26 mouse cellular contexts compared by ENCODE assay signal in genomic region chr7:118037062-118037461, GRCm38 (mm10).
"Had no signal": no experiment of that assay in that cellular context is flagged by ENCODE, and none has a peak within 500 bp of the region (broad histone marks: within the 10 kb centered on the region; RNA-seq: fewer than 3 reads in every experiment).

No protein-coding gene starts in this region.

- DNase-seq: cerebellum, adult 8-10 months; cerebellum, adult 9-10 months; cerebellum, adult 9-11 months; cerebellum, postnatal 10 days; cerebellum, postnatal 14 days; cerebellum, postnatal 25 days; cerebellum, postnatal 36 days; embryo, embryonic 11 days; forebrain, postnatal 0 days; gastrocnemius, adult 2 months; gastrocnemius, postnatal 10 days; gastrocnemius, postnatal 14 days; gastrocnemius, postnatal 25 days; gastrocnemius, postnatal 36 days; heart, adult 11 months; heart, adult 18-20 months; heart, adult 2 months had no signal

- H3K27ac ChIP-seq: embryonic facial prominence, embryonic 13.5 days; forebrain, embryonic 10.5 days; forebrain, embryonic 12.5 days; forebrain, embryonic 13.5 days; forebrain, embryonic 15.5 days; gastrocnemius, adult 2 months; heart, adult 2 months; heart, embryonic 10.5 days had no signal

- H3K9ac ChIP-seq: embryonic facial prominence, embryonic 13.5 days; forebrain, embryonic 12.5 days; forebrain, embryonic 13.5 days; forebrain, embryonic 15.5 days; forebrain, postnatal 0 days had no signal

- H3K36me3 ChIP-seq: embryonic facial prominence, embryonic 13.5 days; forebrain, embryonic 10.5 days; forebrain, embryonic 12.5 days; forebrain, embryonic 15.5 days; heart, embryonic 10.5 days had no signal

- H3K4me3 ChIP-seq: embryonic facial prominence, embryonic 13.5 days; erythroblast, embryonic 14.5 days; forebrain, embryonic 10.5 days; forebrain, embryonic 12.5 days; forebrain, embryonic 13.5 days; forebrain, embryonic 15.5 days; gastrocnemius, adult 2 months; heart, adult 2 months; heart, embryonic 10.5 days had no signal

- ATAC-seq: forebrain, embryonic 13.5 days; forebrain, embryonic 14.5 days; forebrain, embryonic 15.5 days; forebrain, embryonic 16.5 days; forebrain, postnatal 0 days had no signal

- H3K9me3 ChIP-seq: embryonic facial prominence, embryonic 13.5 days; forebrain, embryonic 10.5 days; forebrain, embryonic 12.5 days; forebrain, embryonic 13.5 days; forebrain, embryonic 15.5 days; heart, embryonic 10.5 days had no signal

- H3K4me2 ChIP-seq: embryonic facial prominence, embryonic 13.5 days; forebrain, embryonic 12.5 days; forebrain, embryonic 13.5 days; forebrain, embryonic 15.5 days had no signal

- H3K4me1 ChIP-seq: embryonic facial prominence, embryonic 13.5 days; forebrain, embryonic 10.5 days; forebrain, embryonic 12.5 days; forebrain, embryonic 13.5 days; forebrain, embryonic 15.5 days; heart, embryonic 10.5 days had no signal

- H3K27me3 ChIP-seq: embryonic facial prominence, embryonic 13.5 days; forebrain, embryonic 12.5 days; forebrain, embryonic 13.5 days; forebrain, embryonic 15.5 days had no signal
